Mouse (Mus musculus) bone marrow, adult 2 months (tissue): ENCODE measurements around the gene Olfr524.

Experiments used
- CTCF ChIP-seq: fragments of 200-500 bp; IDR thresholded peaks from 2 replicates; pipeline ENCODE4 v1.5.1; 2011; ENCODE audit warnings: low read length, control low read depth; ENCODE audit not compliant: control insufficient read depth, insufficient read depth
- POLR2A ChIP-seq: fragments of 200-500 bp; IDR thresholded peaks from 2 replicates; pipeline ENCODE4 v1.6.1; 2011; ENCODE audit warnings: low read depth, mild to moderate bottlenecking, control low read depth, low read length, borderline replicate concordance; ENCODE audit not compliant: control insufficient read depth

- TF ChIP-seq CTCF (no peak), POLR2A (no peak)
Observed at GRCm38 (mm10) chr7:140192445-140192844, 13.3 kb downstream of the Olfr524 start.
